Mouse (Mus musculus) MEL (cell line): Measurements from ENCODE around the gene Grk3.

Experiments used
- BHLHE40 ChIP-seq: IDR thresholded peaks from 2 replicates; pipeline ENCODE4 v1.6.1; 2012; ENCODE audit warnings: low read depth, mild to moderate bottlenecking, inconsistent platforms, low read length, improper control_type of control experiment, borderline replicate concordance
- CHD2 ChIP-seq: IDR thresholded peaks from 2 replicates; pipeline ENCODE4 v1.6.1; 2011; ENCODE audit warnings: low read length, improper control_type of control experiment
- CTCF ChIP-seq, 3 experiments: IDR thresholded peaks in 2 of 3; conservative IDR thresholded peaks in 1 of 3; 2 replicates each; pipeline ENCODE4 v1.5.1; 2011 to 2012; ENCODE audit warnings: low read length in 3 of 3, low read depth in 2 of 3, mild to moderate bottlenecking in 2 of 3, improper control_type of control experiment in 1 of 3, inconsistent platforms in 1 of 3, mixed read lengths in 1 of 3, moderate library complexity in 1 of 3; ENCODE audit not compliant: control insufficient read depth in 1 of 3, insufficient read depth in 1 of 3, poor library complexity in 1 of 3, severe bottlenecking in 1 of 3
- EP300 ChIP-seq, 2 experiments: IDR thresholded peaks; 2 replicates each; pipeline ENCODE4 v1.6.1; 2011; ENCODE audit warnings: improper control_type of control experiment in 2 of 2, low read length in 2 of 2, low read depth in 1 of 2, mild to moderate bottlenecking in 1 of 2
- MXI1 ChIP-seq: IDR thresholded peaks from 2 replicates; pipeline ENCODE4 v1.6.1; 2011; ENCODE audit warnings: mild to moderate bottlenecking, low read depth, low read length, improper control_type of control experiment
- NRF1 ChIP-seq: IDR thresholded peaks from 2 replicates; pipeline ENCODE4 v1.6.1; 2014; ENCODE audit warnings: low read depth, mild to moderate bottlenecking, inconsistent platforms, low read length, improper control_type of control experiment, moderate library complexity; ENCODE audit not compliant: poor library complexity, insufficient read depth, severe bottlenecking
- POLR2A ChIP-seq, 2 experiments: IDR thresholded peaks; 2 replicates each; pipeline ENCODE4 v1.6.1; 2011 to 2012; ENCODE audit warnings: low read length in 2 of 2, mild to moderate bottlenecking in 2 of 2, control low read depth in 1 of 2, improper control_type of control experiment in 1 of 2, low read depth in 1 of 2, moderate library complexity in 1 of 2; ENCODE audit not compliant: control insufficient read depth in 1 of 2, insufficient read depth in 1 of 2, poor library complexity in 1 of 2
- POLR2AphosphoS2 ChIP-seq: IDR thresholded peaks from 2 replicates; pipeline ENCODE4 v1.6.1; 2011; ENCODE audit warnings: low read length, improper control_type of control experiment
- RAD21 ChIP-seq: IDR thresholded peaks from 2 replicates; pipeline ENCODE4 v1.6.1; 2011; ENCODE audit warnings: mild to moderate bottlenecking, low read depth, low read length, improper control_type of control experiment
- SMC3 ChIP-seq: IDR thresholded peaks from 2 replicates; pipeline ENCODE4 v1.6.1; 2011; ENCODE audit warnings: low read depth, low read length, improper control_type of control experiment
- UBTF ChIP-seq: IDR thresholded peaks from 2 replicates; pipeline ENCODE4 v1.6.1; 2012; ENCODE audit warnings: low read depth, mild to moderate bottlenecking, inconsistent platforms, low read length, improper control_type of control experiment, moderate library complexity, borderline replicate concordance; ENCODE audit not compliant: insufficient read depth
- USF1 ChIP-seq: IDR thresholded peaks from 2 replicates; pipeline ENCODE4 v1.6.1; 2014; ENCODE audit warnings: low read depth, mild to moderate bottlenecking, inconsistent platforms, low read length, improper control_type of control experiment, moderate library complexity

DNA sequence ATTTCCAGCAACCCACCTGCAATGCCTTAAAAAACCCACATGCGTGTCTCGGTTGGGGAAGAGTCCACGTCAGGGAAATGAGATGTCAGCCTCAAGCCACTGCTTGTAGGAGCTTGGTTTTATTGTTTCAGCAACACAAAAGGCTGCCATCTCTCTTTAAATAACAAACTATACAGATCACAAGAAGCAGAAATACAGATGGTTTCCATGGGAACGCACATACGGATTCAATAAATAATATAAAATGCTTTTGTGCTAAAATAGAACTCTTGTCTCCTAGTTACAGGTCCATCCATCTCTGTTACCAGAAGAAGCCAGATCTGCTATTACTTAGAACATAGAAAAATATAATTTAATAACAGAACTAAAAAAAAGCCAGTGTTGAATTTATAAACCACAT is 105.2 kb downstream of the Grk3 start:
- TF ChIP-seq BHLHE40 = no peak
- TF ChIP-seq NRF1 = no peak
- no peak for TF ChIP-seq MXI1
- no peak for TF ChIP-seq CHD2
- TF ChIP-seq USF1 = no peak
- TF ChIP-seq RAD21 = no peak
- no peak for TF ChIP-seq POLR2AphosphoS2
- TF ChIP-seq CTCF (IDR thresholded peaks at IDR 0.05 in 2 of 3, conservative IDR thresholded peaks at IDR 0.05 in 1 of 3; ENCODE audit: control insufficient read depth in 1 of 3, insufficient read depth in 1 of 3, low read depth in 2 of 3, low read length in 3 of 3, poor library complexity in 1 of 3, severe bottlenecking in 1 of 3) = no peak
- TF ChIP-seq POLR2A (IDR thresholded peaks at IDR 0.05; ENCODE audit: control insufficient read depth in 1 of 2, insufficient read depth in 1 of 2, low read depth in 1 of 2, low read length in 2 of 2, poor library complexity in 1 of 2) = no peak
- TF ChIP-seq SMC3 = no peak
- TF ChIP-seq EP300 (IDR thresholded peaks at IDR 0.05; ENCODE audit: low read depth in 1 of 2, low read length in 2 of 2) = no peak
- no peak for TF ChIP-seq UBTF
